Mouse (Mus musculus) gastrocnemius, adult 18-20 months (tissue): ENCODE results near the gene Rrm2. TPM values are rescaled to one million over a fixed set of nuclear protein-coding genes. Genes with fewer than 3 reads are reported as not detected.
"Not testable (repeated sequence)": the region's sequence is repeated elsewhere in the genome, so short reads cannot be mapped to it uniquely, and the experiment has no call there.

Experiments used
- DNase-seq: peaks from one replicate; pipeline ENCODE4 v3.0.0; 2021; ENCODE audit warnings: low spot score
- total RNA-seq, 2 experiments: library from RNA; stranded (reverse); gene quantifications; 2 replicates each; pipeline ENCODE4 v1.2.3; 2021

The Rrm2 gene
- total RNA-seq, 2 experiments from 2014 or later: 0.71 to 0.87 TPM

GRCm38 (mm10) chr12:24703013-24703412 is 5.0 kb upstream of the Rrm2 start:
- no peak for DNase-seq

GRCm38 (mm10) chr12:24705502-24706263 is 2.4 kb upstream of the Rrm2 start:
- DNase-seq: no peak

- no peak for DNase-seq
Observed at GRCm38 (mm10) chr12:24706764-24707479, 1.1 kb upstream of the Rrm2 start.

- no peak for DNase-seq
Observed at GRCm38 (mm10) chr12:24707480-24707802, 600 bp upstream of the Rrm2 start.

- no peak for DNase-seq
Observed at GRCm38 (mm10) chr12:24708824-24709218, 780 bp downstream of the Rrm2 start.

- DNase-seq: no peak
Observed at GRCm38 (mm10) chr12:24709409-24709808, 1.4 kb downstream of the Rrm2 start.

- peak; percentile 73 for DNase-seq
Observed at GRCm38 (mm10) chr12:24709831-24710508, 1.9 kb downstream of the Rrm2 start.

- DNase-seq: no peak
Observed at GRCm38 (mm10) chr12:24710672-24711071, 2.6 kb downstream of the Rrm2 start.

GRCm38 (mm10) chr12:24712396-24712795 is 4.4 kb downstream of the Rrm2 start:
- DNase-seq: no peak

GRCm38 (mm10) chr12:24714579-24715255 is 6.7 kb downstream of the Rrm2 start:
- no peak for DNase-seq

GRCm38 (mm10) chr12:24715268-24715896 is 7.3 kb downstream of the Rrm2 start:
- DNase-seq: no peak

- DNase-seq: no peak
Observed at GRCm38 (mm10) chr12:24716721-24717301, 8.8 kb downstream of the Rrm2 start.

- DNase-seq: no peak
Observed at GRCm38 (mm10) chr12:24723434-24723833, 15.4 kb downstream of the Rrm2 start.

GRCm38 (mm10) chr12:24723859-24724258 is 15.8 kb downstream of the Rrm2 start:
- no peak for DNase-seq

GRCm38 (mm10) chr12:24724369-24724768 is 16.3 kb downstream of the Rrm2 start:
- DNase-seq: no peak

GRCm38 (mm10) chr12:24734828-24735394 is 26.9 kb downstream of the Rrm2 start:
- no peak for DNase-seq

GRCm38 (mm10) chr12:24736956-24737355 is 28.9 kb downstream of the Rrm2 start:
- no peak for DNase-seq

- DNase-seq: no peak
Observed at GRCm38 (mm10) chr12:24739963-24740362, 31.9 kb downstream of the Rrm2 start.

- not testable (repeated sequence) for DNase-seq
Observed at GRCm38 (mm10) chr12:24741535-24741934, 33.5 kb downstream of the Rrm2 start.

- DNase-seq: no peak
Observed at GRCm38 (mm10) chr12:24744309-24744708, 36.3 kb downstream of the Rrm2 start.
